Mouse (Mus musculus) spleen, postnatal 36 days (tissue): ENCODE measurements at regions not wholly inside any gene's neighbourhood (a gene's known extent, or its start where the extent isn't known, plus 50 kb on each side); places are given as distances from the start of the nearest gene placed in this dataset.

Experiments
- DNase-seq, 2 experiments: peaks; one replicate each; pipeline ENCODE4 v3.0.0; 2022; ENCODE audit warnings: low spot score in 2 of 2, mixed read lengths in 1 of 2

GRCm38 (mm10) chr3:54443791-54444190, 82.9 kb downstream of the Postn start:
- DNase-seq, result no peak

DNA sequence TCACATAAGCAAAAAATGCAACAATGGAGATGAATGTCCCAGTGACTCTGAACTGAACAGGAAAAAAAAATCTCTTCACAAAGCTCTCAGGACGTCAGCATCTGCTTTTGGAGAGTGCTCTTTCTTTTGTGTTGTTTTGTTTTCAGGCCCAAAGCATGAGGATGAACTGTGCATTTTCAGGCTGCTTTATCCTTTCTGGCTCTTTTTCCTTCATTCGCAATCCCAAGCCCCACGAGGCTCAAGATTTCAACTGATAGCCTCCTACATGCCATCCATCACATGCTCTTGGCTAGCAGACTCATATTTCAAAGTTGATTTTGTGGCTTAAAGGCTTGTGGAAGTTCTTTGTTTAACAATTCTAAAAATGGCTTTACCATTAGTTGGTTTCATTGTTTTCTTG, 86.0 kb downstream of the Postn start:
- no peak for DNase-seq

- no peak for DNase-seq
These were observed 96.5 kb downstream of the Postn start for GRCm38 (mm10) chr3:54457416-54457815.

GRCm38 (mm10) chr3:54461366-54461765, 100.5 kb downstream of the Postn start:
- no peak for DNase-seq

GRCm38 (mm10) chr3:54466097-54466496, 105.2 kb downstream of the Postn start:
- no peak for DNase-seq

GRCm38 (mm10) chr3:54474209-54474608, 113.3 kb downstream of the Postn start:
- no peak for DNase-seq

DNA sequence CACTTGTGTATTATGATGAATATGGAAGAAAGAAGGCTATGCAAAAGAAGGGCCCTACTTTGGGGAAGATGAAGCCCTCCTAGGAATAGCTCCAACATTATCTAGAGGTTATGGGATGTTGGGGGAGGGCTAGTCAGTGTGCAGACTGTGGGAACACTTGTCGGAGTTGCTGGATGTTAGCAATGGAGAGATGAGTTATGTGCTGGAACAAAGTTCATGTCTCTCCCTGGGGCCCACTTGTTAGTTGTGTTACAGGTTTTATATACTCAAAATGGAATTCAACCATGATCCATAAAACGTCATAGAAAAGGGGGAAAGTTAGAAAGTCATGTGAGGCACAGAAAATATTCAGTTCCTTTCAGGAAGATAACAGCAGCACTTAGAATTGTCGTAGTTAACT, 115.0 kb downstream of the Postn start:
- no peak for DNase-seq

DNA sequence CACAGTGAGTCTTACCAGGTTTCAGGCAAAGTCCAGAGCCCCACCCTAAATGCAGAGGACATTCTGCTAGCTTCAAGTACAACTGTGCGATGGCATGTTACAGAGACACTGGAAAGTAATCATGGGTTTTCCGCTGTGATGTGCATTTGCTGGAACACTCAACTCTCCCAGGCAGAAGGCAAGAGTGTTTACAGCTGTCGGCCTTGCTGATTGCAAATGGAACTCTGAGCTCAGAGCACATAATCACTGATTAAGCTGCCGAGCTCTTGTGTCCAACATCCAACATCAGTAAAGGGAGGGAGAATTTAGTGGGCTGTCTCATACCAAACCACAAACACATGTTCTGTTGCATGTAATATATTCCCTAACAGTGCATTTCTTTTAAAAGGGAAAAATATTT, 117.1 kb downstream of the Postn start:
- DNase-seq, result no peak

GRCm38 (mm10) chr3:54480251-54480650, 119.3 kb downstream of the Postn start:
- DNase-seq, result no peak

GRCm38 (mm10) chr3:54487346-54487745, 126.4 kb downstream of the Postn start:
- no peak for DNase-seq

- DNase-seq, result no peak
These were observed 126.9 kb downstream of the Postn start for GRCm38 (mm10) chr3:54487844-54488243.

DNA sequence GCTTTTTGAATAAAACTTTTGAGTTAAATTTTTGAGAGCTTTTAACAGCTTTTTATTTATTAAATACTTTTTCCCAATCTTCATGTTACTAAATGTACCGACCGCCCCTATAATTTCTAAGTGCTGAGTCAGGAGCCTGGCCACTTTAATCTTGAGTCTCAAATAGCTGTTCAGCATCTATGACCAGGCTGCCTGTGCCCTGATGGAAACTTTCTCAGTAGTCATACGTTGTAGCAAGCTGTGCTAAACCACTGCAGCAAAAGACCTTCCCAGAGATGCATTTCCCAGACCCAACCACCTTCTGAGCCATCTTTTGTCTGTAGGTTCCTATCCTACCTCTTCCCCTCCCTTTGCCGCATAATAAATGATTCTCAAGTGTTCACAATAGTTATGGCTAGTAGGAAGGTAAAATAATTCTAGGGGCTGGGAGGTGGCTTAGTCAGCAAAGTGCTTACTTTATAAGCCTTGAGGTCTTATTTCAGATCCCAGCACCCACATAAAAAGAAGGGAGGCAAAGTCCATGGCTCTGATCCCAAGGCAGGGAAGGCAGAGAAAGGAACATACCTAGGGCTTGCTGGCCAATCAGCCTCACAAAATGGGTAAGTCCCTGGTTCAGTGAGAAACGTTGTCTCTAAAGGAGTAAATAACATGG, 129.5 kb downstream of the Postn start:
- no peak for DNase-seq

GRCm38 (mm10) chr3:54493567-54493966, 132.7 kb downstream of the Postn start:
- no peak for DNase-seq

DNA sequence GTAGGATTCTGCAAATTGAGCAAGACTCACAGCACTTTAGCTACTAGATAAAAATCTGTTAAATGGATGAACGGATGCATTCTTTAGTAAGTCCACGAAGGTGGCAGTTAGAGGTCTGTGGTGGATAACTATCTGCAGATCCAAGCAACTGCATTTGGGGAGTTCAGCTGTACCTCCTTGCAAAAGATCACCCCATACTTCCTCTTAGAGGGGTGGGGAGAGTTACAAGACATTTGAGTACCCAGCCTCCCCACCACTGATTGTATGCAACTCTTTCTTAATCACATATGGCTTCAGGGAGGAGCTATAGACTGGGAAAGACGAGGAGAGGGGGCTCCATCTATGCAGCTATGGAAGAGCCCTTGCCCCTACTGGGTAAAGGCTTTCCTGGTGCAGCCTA, 144.1 kb downstream of the Postn start:
- DNase-seq, result no peak

- no peak for DNase-seq
These were observed 146.7 kb downstream of the Postn start for GRCm38 (mm10) chr3:54507575-54507974.

DNA sequence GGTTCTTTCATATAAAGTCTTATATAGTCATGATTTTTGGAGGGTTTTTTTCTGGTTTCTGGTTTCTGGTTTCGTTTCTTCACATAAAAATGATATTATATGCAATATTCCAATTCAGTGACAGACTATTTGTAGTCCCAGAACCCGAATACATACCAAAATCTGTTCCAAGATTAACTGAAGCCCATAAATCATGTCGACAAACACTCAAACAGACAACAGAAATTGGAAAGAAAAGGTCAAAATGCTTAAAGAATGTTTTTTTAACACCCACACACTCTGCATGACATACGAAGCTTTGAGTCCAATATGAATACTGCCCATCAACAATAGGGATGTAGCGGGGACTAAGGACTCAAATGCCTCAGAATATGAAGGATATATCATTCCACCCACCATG, 148.0 kb downstream of the Postn start:
- no peak for DNase-seq

- no peak for DNase-seq
These were observed 156.3 kb downstream of the Postn start for GRCm38 (mm10) chr3:54517251-54517650.

GRCm38 (mm10) chr3:54522716-54523115, 161.8 kb downstream of the Postn start:
- DNase-seq, result no peak

- DNase-seq, result no peak
These were observed 165.7 kb downstream of the Postn start for GRCm38 (mm10) chr3:54526618-54527017.

- DNase-seq, result no peak
These were observed 164.3 kb upstream of the Supt20 start for GRCm38 (mm10) chr3:54528292-54528691.

DNA sequence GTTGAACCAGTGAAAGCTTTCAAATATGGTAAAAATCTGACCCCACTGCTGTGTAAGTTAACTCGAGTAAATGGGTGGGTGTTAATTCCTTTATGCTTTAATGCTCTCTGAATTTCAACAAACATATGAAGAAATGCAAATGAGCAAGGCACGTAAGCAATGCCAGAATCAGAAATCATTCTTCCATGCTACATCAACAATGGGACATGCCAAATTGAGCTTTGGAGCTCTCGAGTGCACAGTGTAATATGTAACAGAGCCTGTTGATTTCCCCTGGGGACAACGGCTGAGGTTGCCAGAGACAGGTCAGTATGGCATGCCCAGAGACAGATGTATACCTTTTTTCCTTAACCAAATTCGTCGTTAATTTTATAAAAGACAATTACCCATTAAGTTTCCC, 162.4 kb upstream of the Supt20 start:
- no peak for DNase-seq

GRCm38 (mm10) chr3:54535361-54535760, 157.2 kb upstream of the Supt20 start:
- DNase-seq, result no peak

DNA sequence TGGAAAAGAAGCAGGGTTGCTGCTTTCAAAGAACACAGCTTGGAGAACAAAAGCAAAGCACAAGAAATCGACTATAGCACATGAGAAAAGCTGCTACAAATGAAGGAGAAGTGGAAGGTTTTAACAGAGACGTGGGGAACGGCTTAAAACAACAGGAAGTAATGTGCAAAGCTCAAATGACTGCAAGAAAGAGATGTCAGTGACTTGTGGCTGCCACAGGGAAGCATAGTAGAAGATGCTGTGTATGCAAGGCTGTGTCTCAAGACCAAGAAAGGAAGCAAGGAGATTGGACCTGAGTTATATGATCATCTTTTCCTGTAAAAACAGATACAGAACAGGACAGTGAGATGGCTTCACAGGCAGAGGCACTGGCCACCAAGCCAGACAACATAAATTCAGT, 154.6 kb upstream of the Supt20 start:
- no peak for DNase-seq

DNA sequence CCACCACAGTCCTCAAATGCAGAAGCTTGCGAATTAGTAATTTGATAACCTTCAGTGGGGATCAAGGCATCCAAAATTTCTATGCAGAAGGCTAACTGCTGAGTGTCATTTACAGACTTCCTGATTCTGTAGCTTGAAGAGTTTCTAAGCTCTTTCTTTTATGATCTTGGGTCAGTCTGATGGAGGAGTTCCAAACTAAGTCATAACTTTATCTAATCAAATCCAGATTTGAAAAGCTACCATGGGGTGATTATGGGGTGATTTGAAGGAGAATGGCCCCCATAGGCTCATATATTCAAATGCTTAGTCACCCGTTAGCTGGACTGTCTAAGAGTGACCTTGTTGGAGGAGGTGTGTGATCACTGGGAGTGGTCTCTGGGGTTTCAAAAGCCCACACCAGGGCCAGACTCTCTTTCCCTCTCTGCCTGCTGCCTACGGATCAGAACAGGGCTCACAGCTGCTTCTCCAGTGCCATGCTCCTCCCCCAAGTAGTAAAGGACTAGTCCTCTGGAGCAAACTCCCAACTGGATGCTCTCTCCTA, 152.0 kb upstream of the Supt20 start:
- DNase-seq, result no peak
